Mouse (Mus musculus) ES-E14 (cell line): ENCODE results near the gene Gstp3. TPM values are rescaled to one million over a fixed set of nuclear protein-coding genes. Genes with fewer than 3 reads are reported as not detected.
A peak's percentile ranks its signal among the peaks of the same experiment; 100 is the strongest.
"Not testable (repeated sequence)": the region's sequence is repeated elsewhere in the genome, so short reads cannot be mapped to it uniquely, and the experiment has no call there.

Experiments used
- DNase-seq: peaks from one replicate; pipeline ENCODE4 v3.0.0-alpha.2; 2013; ENCODE audit warnings: low read depth, low spot score
- H3K27ac ChIP-seq: 2 replicates; pipeline ENCODE4 v1.5.1; 2012; ENCODE audit warnings: low read depth, mild to moderate bottlenecking, low read length, moderate library complexity, mixed read lengths; ENCODE audit not compliant: poor library complexity, insufficient read depth, severe bottlenecking
- H3K36me3 ChIP-seq: 2 replicates; pipeline ENCODE4 v1.6.1; 2012; ENCODE audit warnings: mild to moderate bottlenecking, low read length, moderate library complexity, mixed read lengths; ENCODE audit not compliant: control insufficient read depth, poor library complexity, insufficient read depth, severe bottlenecking
- H3K4me1 ChIP-seq, 2 experiments: fragments of 150-350 bp in 1 of 2; sonication (generic) in 1 of 2; 2 replicates each; pipeline ENCODE4 v1.6.1; 2012; ENCODE audit warnings: low read length in 2 of 2, mild to moderate bottlenecking in 1 of 2, mixed read lengths in 1 of 2; ENCODE audit not compliant: control insufficient read depth in 2 of 2, insufficient read depth in 2 of 2, poor library complexity in 1 of 2
- H3K4me3 ChIP-seq, 2 experiments: fragments of 150-350 bp in 1 of 2; sonication (generic) in 1 of 2; 2 replicates each; pipeline ENCODE4 v1.5.1; 2012; ENCODE audit warnings: low read length in 2 of 2, low read depth in 1 of 2, mild to moderate bottlenecking in 1 of 2, mixed read lengths in 1 of 2; ENCODE audit not compliant: insufficient read depth in 1 of 2, poor library complexity in 1 of 2, severe bottlenecking in 1 of 2
- H3K9ac ChIP-seq: 2 replicates; pipeline ENCODE4 v1.6.1; 2012; ENCODE audit warnings: low read depth, mild to moderate bottlenecking, low read length, mixed read lengths; ENCODE audit not compliant: poor library complexity, insufficient read depth, severe bottlenecking
- H3K9me3 ChIP-seq: fragments of 150-350 bp; sonication (generic); 2 replicates; pipeline ENCODE4 v1.6.1; 2012; ENCODE audit warnings: low read depth, mild to moderate bottlenecking, low read length; ENCODE audit not compliant: control insufficient read depth, insufficient read depth
- CHD2 ChIP-seq: IDR thresholded peaks from 2 replicates; pipeline ENCODE4 v1.6.1; 2014; ENCODE audit warnings: mild to moderate bottlenecking, low read depth, low read length, inconsistent platforms
- MAFK ChIP-seq: IDR thresholded peaks from 2 replicates; pipeline ENCODE4 v1.6.1; 2014; ENCODE audit warnings: mild to moderate bottlenecking, low read depth, low read length, inconsistent platforms; ENCODE audit not compliant: insufficient read depth
- ZC3H11A ChIP-seq: IDR thresholded peaks from 2 replicates; pipeline ENCODE4 v1.6.1; 2012; ENCODE audit warnings: low read depth, mild to moderate bottlenecking, inconsistent platforms, low read length, borderline replicate concordance
- ZNF384 ChIP-seq: IDR thresholded peaks from 2 replicates; pipeline ENCODE4 v1.6.1; 2012; ENCODE audit warnings: low read depth, low read length, inconsistent platforms
- in situ Hi-C, 2 experiments: fragments of 600-800 bp; cut with MboI; formaldehyde crosslinking; loops; one replicate each; pipeline ENCODE4 v1.15.1; 2025; ENCODE audit warnings: low sequenced_read_pairs in 2 of 2, inconsistent platforms in 1 of 2; ENCODE audit not compliant: unreplicated experiment in 2 of 2
- total RNA-seq: library from RNA; depleted of rRNA; stranded (reverse); fragments of 300-350 nt; gene quantifications from 2 replicates; pipeline ENCODE4 v1.2.3, GENCODE M21; 2012

Gstp3 gene
- total RNA-seq, 1 experiment = 3.4 TPM

DNA sequence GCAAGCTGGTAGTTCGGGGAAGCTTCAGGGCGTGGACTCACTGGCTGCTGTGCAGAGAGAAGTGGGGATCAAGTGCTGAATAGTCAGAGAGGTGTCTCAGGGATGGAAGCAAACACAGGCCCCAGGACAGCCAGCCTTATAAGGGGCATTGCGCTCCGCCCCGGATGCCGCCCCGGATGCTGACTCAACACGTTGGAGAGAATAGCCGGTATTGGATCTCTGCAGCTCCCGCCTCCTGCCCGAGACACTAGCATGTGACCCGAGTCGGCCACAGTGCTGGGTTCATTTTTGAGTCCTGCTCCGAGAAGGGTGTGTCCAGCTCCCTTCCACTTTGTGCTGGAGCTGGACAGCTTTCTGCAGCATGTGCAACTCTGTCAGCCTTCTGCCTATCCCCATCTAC is 17.2 kb downstream of the Gstp3 start:
- H3K27ac ChIP-seq = no peak overlapping the region
- peak overlapping the region; percentile 60 to 70 for H3K4me3 ChIP-seq
- no peak for TF ChIP-seq ZC3H11A
- no peak for TF ChIP-seq ZNF384
- no peak for TF ChIP-seq CHD2
- peak; percentile 91 for TF ChIP-seq MAFK
- H3K9me3 ChIP-seq = no peaks in the 10 kb centered on the region
- DNase-seq = peak; percentile 50
- H3K36me3 ChIP-seq = no peaks in the 10 kb centered on the region; the same call in 1 of the 2 replicates
- H3K4me1 ChIP-seq = peaks cover 4 to 8% of the 10 kb centered on the region in 2 experiments; a peak in 3 of 4 replicates
- in situ Hi-C loops = no loop called here
- peak overlapping the region; percentile 32 for H3K9ac ChIP-seq

- DNase-seq, H3K27ac ChIP-seq, H3K36me3 ChIP-seq, in situ Hi-C loops, H3K9me3 ChIP-seq, H3K4me1 ChIP-seq: not testable (repeated sequence)
- H3K4me3 ChIP-seq = peak overlapping the region; percentile 60 to 70
- peak overlapping the region; percentile 32 for H3K9ac ChIP-seq
Observed at GRCm38 (mm10) chr19:4041500-4041899, 17.9 kb downstream of the Gstp3 start.

GRCm38 (mm10) chr19:4040941-4041340 is 18.4 kb downstream of the Gstp3 start:
- in situ Hi-C loops, H3K9me3 ChIP-seq: not testable (repeated sequence)

GRCm38 (mm10) chr19:4037788-4038232 is 21.6 kb downstream of the Gstp3 start, which contains the start of gene Gstp1:
Gstp1 (minus strand) TSS chr19:4037985.
- Histone ChIP-seq H3K4me3 (peak within 1 kb of the TSS; percentile 80), H3K4me1 (peaks cover 3 to 9% of the 10 kb centered on the region in 2 experiments; a peak in 3 of 4 replicates), H3K36me3 (peaks cover 6% of the 10 kb centered on the region; the same call in 1 of the 2 replicates), H3K9ac (peak within 1 kb of the TSS; percentile 82), H3K27ac (no peak within 1 kb of the TSS; the same call in 1 of the 2 replicates), H3K9me3 (no peaks in the 10 kb centered on the region)
- in situ Hi-C loops = no loop called here
- TF ChIP-seq CHD2 = no peak
- TF ChIP-seq MAFK = peak; percentile 86
- no peak for DNase-seq

More at GRCm38 (mm10) chr19:4040941-4041340, 18.4 kb downstream of the Gstp3 start:
- not testable (repeated sequence) for H3K36me3 ChIP-seq, H3K27ac ChIP-seq, H3K4me3 ChIP-seq, H3K4me1 ChIP-seq, DNase-seq, H3K9ac ChIP-seq

DNA sequence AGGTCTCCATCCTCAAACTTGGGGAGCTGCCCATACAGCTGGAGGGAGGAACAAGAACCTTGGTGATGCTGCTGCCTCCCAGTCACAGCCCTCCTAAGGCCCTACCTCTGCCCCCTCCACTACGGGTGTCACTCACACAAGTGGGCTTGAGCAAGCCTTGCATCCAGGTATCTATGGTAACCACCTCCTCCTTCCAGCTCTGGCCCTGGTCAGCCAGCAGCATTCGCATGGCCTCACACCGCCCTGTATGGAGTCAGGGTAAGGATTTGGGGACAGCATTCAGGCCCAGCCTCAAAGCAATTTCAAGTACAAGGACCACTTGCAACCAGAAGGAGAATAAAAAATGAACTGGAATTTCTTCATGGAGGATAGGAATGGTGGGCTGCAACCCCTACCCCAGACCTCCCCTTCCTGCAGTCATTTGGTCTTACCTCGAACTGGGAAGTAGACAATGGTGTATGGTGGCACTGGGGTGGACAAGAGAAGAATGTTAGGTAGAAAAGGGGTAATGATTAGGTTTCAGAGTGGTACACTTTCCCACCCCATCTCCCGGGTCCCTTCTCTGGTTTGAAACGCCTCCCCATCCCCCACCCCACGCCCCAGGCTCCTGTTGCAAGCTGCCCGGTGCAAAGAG is 22.1 kb downstream of the Gstp3 start:
- H3K4me1 ChIP-seq, H3K9me3 ChIP-seq, DNase-seq, H3K27ac ChIP-seq, H3K36me3 ChIP-seq, in situ Hi-C loops: not testable (repeated sequence)
- Histone ChIP-seq H3K4me3 (peak overlapping the region; percentile 80), H3K9ac (peak overlapping the region; percentile 82)
